Mouse (Mus musculus): Measurements from ENCODE around the gene Cpsf7.

GRCm38 (mm10) chr19:10482703-10483102 lies 42.4 kb upstream of the Cpsf7 start, which contains the start of gene Ppp1r32:
- no peak for TF ChIP-seq CTCF (IDR thresholded peaks at IDR 0.05)
- no peak for TF ChIP-seq POLR2A (IDR thresholded peaks at IDR 0.05; ENCODE audit: insufficient read depth, low read depth, low read length)

Measured in heart, adult 2 months (tissue).